Mouse (Mus musculus): ENCODE data around the gene 9430097D07Rik.

DNA sequence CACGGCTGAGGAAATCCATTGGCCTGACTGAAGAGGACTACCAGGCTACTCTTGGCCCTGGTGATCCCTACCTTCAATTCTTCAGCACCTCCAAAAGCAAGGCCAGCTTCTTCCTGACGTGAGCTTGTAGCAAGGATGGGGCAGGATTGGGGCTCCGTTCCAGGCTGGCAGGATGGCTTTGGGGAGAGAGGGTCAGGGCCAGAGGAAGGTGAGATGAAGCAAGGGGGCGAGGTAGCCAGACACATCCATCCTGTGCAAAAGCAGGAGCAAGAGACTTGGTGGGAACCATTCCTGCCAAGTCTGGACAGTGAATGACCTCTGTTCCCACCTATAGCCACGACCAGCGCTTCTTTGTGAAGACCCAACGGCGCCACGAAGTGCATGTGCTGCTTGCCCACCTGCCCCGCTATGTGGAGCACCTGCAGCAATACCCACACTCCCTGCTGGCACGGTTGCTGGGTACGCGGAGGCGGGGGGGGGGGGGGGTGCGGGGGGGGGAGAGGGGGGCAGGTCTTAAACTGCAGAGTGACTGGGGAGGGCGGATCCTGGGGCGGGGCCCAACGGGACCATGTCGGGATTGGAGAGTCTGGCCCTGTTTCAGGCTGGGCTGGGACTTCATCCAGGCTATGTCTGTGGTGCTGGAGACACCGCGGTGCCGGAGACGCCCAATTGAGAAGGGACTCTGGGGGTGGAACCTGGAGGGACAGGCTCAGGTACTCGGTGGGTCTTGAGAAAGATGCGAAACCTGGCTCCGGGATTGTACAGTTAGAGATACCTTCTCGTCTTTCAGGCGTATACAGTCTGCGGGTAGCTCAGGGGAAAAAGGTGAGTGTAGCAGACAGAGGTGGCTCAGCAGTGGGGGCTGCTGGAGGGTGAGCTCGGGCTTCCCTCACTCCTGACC lies 2.9 kb upstream of the 9430097D07Rik start:
- no peak for TF ChIP-seq CTCF (IDR thresholded peaks at IDR 0.05; ENCODE audit: low read depth)
- TF ChIP-seq EP300 (IDR thresholded peaks at IDR 0.05; ENCODE audit: low read depth), result no peak

Measured in liver, postnatal 0 days (tissue).